Mouse (Mus musculus) testis, postnatal 14 days (tissue): ENCODE data around the gene Thrap3.
A peak's percentile ranks its signal among the peaks of the same experiment; 100 is the strongest.

Experiments used
- DNase-seq: peaks from one replicate; pipeline ENCODE4 v3.0.0; 2021; ENCODE audit warnings: low spot score

Gene Thrap3

GRCm38 (mm10) chr4:126202303-126203181 is at the start of gene Thrap3:
Gene Thrap3 (minus strand): TSS chr4:126202760.
- peak; percentile 99 for DNase-seq

DNA sequence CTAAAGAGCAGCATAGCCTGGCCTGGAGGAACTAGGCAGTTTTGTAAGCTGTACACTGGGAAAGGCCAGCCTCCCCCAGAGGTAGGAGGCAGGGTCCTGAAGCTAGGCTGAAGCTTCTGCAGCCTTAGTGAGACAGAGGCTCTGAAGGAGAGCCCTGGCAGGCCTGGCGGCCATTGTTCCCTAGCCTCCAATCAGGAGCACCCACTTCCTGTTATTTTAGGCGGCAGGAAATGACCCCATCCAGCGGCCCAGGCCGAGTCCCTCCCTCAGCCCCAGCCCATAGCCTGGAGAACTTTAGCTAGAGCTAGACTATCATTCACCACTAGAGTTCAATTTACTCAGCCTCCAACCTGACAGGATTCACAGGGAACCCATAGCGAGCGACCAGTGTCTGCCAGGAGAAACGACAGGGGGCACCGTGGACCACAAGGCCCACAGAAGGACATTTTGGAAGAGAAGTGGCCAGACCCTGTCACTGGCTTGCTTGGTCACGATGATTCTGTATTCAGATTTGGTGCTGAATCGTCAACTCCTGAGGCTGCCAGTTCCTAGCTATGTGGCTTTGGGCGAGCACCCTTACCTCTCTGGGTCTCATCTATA is 49.2 kb upstream of the Thrap3 start:
- no peak for DNase-seq

GRCm38 (mm10) chr4:126250659-126251058 is 48.1 kb upstream of the Thrap3 start:
- no peak for DNase-seq

GRCm38 (mm10) chr4:126248261-126248868 is 45.8 kb upstream of the Thrap3 start:
- no peak for DNase-seq

GRCm38 (mm10) chr4:126246202-126246889 is 43.8 kb upstream of the Thrap3 start:
- no peak for DNase-seq

- DNase-seq: no peak
Observed at GRCm38 (mm10) chr4:126242510-126242909, 40.0 kb upstream of the Thrap3 start.

DNA sequence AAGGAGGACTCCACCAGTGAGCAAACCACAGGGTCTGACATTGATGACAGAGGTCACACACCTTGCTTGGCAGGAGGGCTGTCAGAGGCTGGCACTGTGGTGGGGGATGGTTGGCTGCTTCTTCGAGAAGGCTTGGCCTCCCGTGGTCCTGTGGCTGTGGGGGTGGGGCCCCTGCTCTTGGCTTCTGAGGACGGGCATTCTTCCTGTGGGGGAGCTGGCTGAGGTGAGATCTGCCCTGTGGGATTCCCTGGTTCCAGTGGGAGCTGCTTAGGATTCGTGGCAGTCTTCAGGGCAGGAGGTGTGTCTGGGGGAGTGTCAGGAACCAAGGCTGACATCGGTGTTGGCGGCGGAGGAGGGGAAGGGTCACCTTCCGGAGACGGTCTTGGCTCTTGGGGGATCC is 39.4 kb upstream of the Thrap3 start:
- no peak for DNase-seq

GRCm38 (mm10) chr4:126239862-126240475 is 37.4 kb upstream of the Thrap3 start:
- no peak for DNase-seq

GRCm38 (mm10) chr4:126237721-126238242 is 35.2 kb upstream of the Thrap3 start:
- no peak for DNase-seq

GRCm38 (mm10) chr4:126236467-126237280 is 34.1 kb upstream of the Thrap3 start:
- peak; percentile 71 for DNase-seq

DNA sequence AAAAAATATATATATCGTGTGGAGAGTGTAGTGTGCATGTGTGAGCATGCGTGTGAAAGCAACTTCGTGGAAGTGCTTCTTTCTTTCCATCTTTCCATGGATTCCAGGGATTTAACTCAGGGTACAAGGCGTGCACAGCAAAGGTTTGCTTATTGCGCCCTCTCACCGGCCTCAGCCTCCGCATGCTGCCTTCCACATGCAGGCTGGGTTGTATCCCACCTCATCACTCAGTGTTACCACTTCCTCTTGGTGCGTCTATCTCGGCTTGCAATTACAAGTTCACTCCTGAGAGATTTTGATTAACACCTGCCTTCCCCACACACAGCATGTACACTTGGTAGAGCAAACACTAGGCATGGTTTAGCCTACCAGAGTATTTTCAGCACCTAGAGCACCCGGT is 32.6 kb upstream of the Thrap3 start:
- DNase-seq: no peak

GRCm38 (mm10) chr4:126234496-126235175 is 32.1 kb upstream of the Thrap3 start:
- no peak for DNase-seq

DNA sequence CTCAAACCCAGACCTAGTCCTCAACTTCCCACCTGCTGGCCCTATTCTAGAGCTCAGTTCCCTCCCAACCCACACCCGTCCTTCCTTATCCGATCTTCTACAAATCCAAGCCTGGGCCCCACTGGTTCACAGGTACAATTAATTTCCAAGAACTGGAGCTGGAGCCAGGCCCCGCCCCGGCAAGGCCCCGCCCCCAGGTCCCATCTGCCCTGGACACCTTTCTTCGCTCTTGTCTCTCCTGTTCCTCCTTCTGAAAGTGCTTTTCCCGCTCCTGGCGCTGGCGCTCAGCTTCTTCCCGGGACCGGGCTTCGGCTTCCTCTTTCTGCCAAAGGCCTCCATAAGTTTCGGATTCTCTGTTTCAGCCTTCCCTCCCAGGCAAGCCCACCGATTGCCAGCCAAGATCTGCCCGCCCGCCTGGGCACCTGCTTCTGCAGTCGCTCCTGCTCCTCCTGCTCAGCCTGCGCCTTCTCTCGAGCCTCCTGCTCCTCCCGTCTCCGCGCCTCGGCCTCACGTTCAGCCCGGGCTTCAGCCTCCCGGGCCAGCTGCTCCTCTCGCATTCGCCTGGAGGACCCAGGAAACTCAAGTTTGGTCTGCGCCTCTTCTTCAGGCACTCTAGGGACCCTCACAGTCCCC is 31.2 kb upstream of the Thrap3 start:
- no peak for DNase-seq

GRCm38 (mm10) chr4:126229900-126230299 is 27.3 kb upstream of the Thrap3 start:
- no peak for DNase-seq

DNA sequence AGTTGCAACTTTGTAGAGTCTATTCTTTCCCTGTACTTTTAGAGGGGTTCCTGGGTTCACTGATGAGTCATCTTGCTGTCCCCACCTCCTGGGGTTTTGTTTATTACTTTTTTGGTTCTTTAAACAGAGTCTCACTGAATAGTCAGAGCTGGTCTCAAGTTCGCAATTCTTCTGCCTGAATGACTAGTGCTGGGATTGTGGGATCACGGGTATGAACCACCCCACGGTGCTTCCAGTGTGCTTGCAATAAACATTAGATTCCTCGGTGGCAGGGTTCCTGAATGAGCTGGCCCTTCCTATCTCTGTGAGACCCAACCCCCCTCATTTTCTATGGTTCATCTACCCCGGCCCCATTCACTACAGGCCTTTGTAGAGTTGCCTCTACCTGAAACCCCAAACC is 25.6 kb upstream of the Thrap3 start:
- DNase-seq: no peak

- peak; percentile 86 for DNase-seq
Observed at GRCm38 (mm10) chr4:126227077-126227761, 24.7 kb upstream of the Thrap3 start.

DNA sequence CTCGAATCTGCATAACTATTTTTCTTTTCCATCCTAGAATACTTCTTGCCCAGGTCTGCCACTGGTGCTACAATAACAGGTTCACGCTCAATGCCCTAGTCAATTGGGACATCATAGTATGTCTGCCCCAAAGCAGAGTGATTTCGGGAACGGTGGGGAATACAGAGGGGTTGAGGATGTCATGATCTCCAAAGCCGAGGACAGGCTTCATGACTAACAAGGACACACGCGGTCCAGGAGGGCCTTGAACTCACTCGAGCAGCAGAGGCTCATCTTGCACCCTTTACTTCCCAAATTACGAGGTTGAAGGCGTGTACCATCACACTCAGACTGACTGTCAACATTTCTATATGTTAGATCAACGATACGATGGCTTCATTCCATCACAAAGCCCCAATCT is 24.1 kb upstream of the Thrap3 start:
- DNase-seq: no peak

- DNase-seq: no peak
Observed at GRCm38 (mm10) chr4:126222631-126223030, 20.1 kb upstream of the Thrap3 start.

DNA sequence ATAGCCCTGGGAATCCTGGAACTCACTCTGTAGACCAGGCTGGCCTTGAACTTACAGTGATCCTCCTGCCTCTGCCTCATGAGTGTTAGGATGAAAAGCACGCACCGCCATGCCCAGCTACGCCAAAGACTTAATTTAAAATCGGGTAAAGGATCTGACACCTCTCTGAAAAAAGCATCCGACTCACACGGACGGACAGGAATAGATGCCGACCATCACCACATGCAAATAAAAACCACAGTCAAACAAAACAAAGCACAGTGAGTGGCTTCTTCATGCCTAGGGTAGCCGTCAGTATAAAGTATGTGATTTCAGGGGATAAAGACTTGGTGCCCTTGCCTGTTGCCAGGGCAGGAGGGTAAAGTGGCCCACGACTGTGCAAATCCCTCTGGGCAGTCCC is 17.5 kb upstream of the Thrap3 start:
- no peak for DNase-seq
